Mouse (Mus musculus) embryonic stem cell, embryonic (primary cell): ENCODE data around the gene Prkcb.

ENCODE experiments used
- CTCF ChIA-PET, 4 experiments: fragments of 300-600 bp in 2 of 4; fragments of 350-600 bp in 2 of 4; sonication (Branson Sonifier 250); formaldehyde crosslinking; loops; one replicate each; lab custom pipeline; 2022; ENCODE audit warnings: inconsistent platforms in 2 of 4; lab: Charles Lee
- POLR2A ChIA-PET, 4 experiments: fragments of 300-600 bp in 2 of 4; fragments of 350-600 bp in 2 of 4; sonication (Branson Sonifier 250); formaldehyde crosslinking; loops; one replicate each; lab custom pipeline; 2022; ENCODE audit warnings: antibody characterized with exemption in 4 of 4, inconsistent platforms in 1 of 4; lab: Charles Lee

The Prkcb gene

DNA sequence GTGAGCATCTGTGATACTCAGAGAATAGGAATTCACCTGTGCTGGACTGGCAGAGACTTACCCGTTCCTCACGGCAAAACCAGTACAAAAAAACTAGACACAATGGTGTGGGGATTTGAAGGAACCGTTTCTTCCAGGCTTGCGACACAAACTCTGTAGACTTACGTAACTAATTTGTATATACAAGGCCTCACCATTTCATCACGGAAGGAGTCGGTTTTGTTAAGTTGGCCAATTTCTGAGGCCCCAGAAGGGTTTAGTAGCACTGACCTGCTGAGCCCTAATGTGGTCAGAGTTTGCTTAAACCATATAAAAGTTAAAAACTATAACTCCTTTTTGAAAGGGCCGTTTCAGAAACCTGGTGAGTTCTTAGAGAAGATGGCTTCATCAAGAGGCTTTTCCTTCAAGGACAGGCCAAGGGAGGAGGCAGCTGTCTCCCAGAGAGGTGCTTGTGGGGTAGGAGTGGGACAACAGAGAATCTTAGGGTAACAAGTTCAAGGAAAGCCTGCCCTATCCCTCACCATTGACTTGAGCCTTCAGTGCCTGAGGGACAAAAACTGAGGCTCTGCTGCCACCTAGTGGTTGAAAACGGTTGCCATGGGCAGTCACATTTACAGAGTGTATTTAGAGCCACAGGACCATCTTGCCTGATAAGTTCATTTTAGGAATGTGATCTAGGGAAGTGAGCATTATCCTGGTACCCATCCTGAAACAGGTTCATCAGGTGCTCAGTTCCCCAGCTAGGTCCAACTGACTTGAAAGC, 170.8 kb downstream of the Prkcb start:
- ChIA-PET CTCF (interaction anchor here in 3 of 4 experiments (1.0 to 1.4 kb wide), 3 partner anchors 208 to 260 kb away, joined by 3 to 7 read pairs (median 5); no protein-coding TSS in a partner anchor), POLR2A (no interaction called here)

- CTCF ChIA-PET: interaction anchor here in 3 of 4 experiments (0.7 to 1.4 kb wide), 4 partner anchors 9 to 260 kb away, joined by 3 to 7 read pairs (median 4); no protein-coding TSS in a partner anchor
- POLR2A ChIA-PET: no interaction called here
Observed at GRCm38 (mm10) chr7:122460020-122460419, 171.5 kb downstream of the Prkcb start.

- CTCF ChIA-PET: interaction anchor here (0.5 to 1.7 kb wide), 38 partner anchors 9 to 626 kb away, joined by 3 to 16 read pairs (median 4); no protein-coding TSS in a partner anchor
- POLR2A ChIA-PET: interaction anchor here in 2 of 4 experiments (0.5 to 1.7 kb wide), 5 partner anchors 11 to 443 kb away, joined by 3 to 5 read pairs (median 3); no protein-coding TSS in a partner anchor
Observed at GRCm38 (mm10) chr7:122465823-122466549, 177.4 kb downstream of the Prkcb start.

DNA sequence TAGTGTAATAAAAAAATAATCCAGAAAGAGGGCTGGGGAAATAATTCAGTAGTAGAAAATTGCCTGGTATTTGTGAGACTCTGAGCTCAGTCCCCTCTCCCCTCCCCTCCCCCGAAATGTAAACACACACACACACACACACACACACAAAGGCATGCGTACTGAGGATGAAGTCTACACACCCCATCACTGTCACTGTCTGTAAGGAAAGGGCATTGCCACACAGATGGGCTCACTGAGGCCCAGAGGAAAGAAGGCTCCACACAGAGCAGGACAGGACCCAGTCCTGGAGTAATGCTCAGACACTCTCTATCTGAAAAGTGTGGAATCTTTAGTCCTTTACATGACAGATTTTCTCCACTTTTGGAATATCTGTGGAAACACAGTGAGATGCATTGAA, 178.2 kb downstream of the Prkcb start:
- ChIA-PET CTCF (interaction anchor here in 3 of 4 experiments (0.9 to 1.6 kb wide), 16 partner anchors 9 to 456 kb away, joined by 3 to 14 read pairs (median 4); no protein-coding TSS in a partner anchor), POLR2A (interaction anchor here in 1 of 4 experiments (0.5 to 1.2 kb wide), 3 partner anchors 285 to 443 kb away, joined by 3 to 4 read pairs (median 3); no protein-coding TSS in a partner anchor)

GRCm38 (mm10) chr7:122467831-122468230, 179.3 kb downstream of the Prkcb start:
- CTCF ChIA-PET: interaction anchor here in 3 of 4 experiments (0.9 to 1.2 kb wide), 4 partner anchors 10 to 454 kb away, joined by 3 to 6 read pairs (median 4); no protein-coding TSS in a partner anchor
- POLR2A ChIA-PET: no interaction called here

- POLR2A ChIA-PET: interaction anchor here in 1 of 4 experiments (0.6 kb wide), 1 partner anchor 494 kb away, joined by 3 read pairs; the partner anchor contains the start of gene Rbbp6
- CTCF ChIA-PET: interaction anchor here (0.5 to 2.6 kb wide), 19 partner anchors 9 to 554 kb away, joined by 3 to 20 read pairs (median 4); partner anchors contain the start of gene Cacng3 (in 1 of the 4)
Observed at GRCm38 (mm10) chr7:122470370-122471280, 182.1 kb downstream of the Prkcb start.

DNA sequence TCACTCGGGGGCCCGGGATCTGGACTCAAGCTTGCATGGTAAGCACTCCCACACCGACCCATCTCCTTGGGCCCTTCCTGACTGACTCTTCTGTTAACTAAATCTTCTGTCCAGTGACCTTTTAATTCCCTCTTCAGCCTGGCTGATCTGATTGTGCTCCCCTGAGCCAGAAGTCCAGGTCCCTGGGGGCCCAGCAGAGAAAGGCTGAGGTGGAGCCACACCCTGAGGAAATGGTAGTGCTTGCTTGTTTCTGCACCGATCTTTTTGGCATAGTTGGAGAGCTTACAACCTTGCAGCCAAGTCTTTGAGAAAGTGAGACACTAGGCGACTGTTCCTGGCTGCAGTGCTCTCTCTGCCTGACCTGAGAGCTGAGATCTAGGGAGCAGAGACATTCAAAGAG, 183.7 kb downstream of the Prkcb start:
- ChIA-PET POLR2A (no interaction called here), CTCF (interaction anchor here in 3 of 4 experiments (0.5 to 2.6 kb wide), 3 partner anchors 232 to 923 kb away, joined by 3 to 20 read pairs (median 3); no protein-coding TSS in a partner anchor)

GRCm38 (mm10) chr7:122475038-122475437, 186.5 kb downstream of the Prkcb start:
- POLR2A ChIA-PET: no interaction called here
- CTCF ChIA-PET: interaction anchor here in 2 of 4 experiments (0.7 to 2.2 kb wide), 8 partner anchors 9 to 746 kb away, joined by 3 to 8 read pairs (median 4); no protein-coding TSS in a partner anchor

- ChIA-PET CTCF (interaction anchor here (0.5 to 2.7 kb wide), 11 partner anchors 11 to 531 kb away, joined by 3 to 17 read pairs (median 5); no protein-coding TSS in a partner anchor), POLR2A (interaction anchor here in 2 of 4 experiments (0.7 to 1.5 kb wide), 4 partner anchors 11 to 307 kb away, joined by 3 to 5 read pairs (median 3); no protein-coding TSS in a partner anchor)
Observed at GRCm38 (mm10) chr7:122476697-122477096, 188.1 kb downstream of the Prkcb start.

DNA sequence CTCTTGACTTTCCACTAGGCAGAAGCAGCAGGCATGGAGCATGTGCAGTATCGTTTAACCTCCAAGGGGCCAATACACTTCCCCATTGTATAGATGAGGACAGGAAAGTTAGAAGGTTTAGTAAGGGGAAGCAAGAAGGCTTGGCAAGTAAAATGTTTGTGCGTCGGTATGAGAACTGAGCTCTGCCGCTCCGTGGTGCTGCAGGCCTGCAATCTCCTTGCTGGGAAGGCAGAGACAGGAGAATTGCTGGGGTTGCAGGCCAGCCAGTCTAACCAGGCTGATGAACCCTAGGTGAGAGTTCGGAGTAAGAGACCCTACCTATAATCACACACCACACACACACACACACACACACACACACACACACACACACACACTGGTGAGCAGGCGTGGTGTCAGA, 188.6 kb downstream of the Prkcb start:
- CTCF ChIA-PET: interaction anchor here (0.5 to 2.7 kb wide), 19 partner anchors 9 to 1748 kb away, joined by 3 to 17 read pairs (median 4); no protein-coding TSS in a partner anchor
- POLR2A ChIA-PET: interaction anchor here in 3 of 4 experiments (0.6 to 1.7 kb wide), 7 partner anchors 12 to 331 kb away, joined by 3 to 7 read pairs (median 5); no protein-coding TSS in a partner anchor

DNA sequence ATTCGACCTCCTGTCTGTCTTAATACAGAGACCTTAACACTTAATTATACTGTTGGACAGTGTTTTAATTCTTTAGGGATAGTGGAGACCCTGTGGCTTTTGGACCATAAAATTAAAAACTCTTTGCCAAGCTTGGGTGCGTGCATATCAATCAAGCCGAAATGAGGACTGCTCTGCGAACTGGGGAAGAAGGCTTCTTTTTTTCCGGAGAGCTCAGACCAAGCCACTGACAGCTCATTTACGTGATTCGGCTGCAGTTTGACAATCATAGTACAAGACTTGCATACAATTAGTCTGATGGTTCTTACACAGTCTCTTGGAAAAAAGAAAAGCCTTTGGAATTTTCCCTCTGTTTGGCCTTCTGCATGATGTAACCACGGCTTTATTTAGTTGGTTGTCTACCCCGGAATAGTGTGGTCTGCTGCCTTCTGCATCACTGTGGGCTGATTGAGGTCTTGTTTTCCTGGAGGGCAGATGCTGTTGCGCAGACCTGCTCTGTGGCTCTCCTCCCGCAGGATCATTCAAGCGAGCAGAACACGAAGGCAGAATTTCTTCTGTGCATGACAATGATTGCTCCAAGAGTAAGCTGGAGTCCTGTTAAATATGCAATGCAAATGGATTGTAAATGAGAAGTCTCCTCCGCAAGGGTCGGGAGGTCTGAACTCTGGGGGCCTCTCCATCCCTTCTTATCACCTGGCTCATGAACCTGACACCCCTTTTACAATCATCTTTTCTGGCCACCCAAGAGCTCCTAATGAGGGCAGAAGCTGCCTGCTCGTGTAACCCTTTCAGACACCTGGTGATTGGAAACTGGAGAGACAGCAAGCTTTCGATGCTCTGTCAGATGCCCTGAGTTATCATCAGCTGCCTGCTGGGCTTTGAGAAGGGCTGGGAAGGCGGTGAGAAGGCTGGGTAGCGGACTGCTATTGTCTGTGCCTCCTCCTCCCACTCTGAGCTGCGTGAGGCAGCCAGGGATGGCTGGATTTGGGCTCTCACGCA, 189.3 kb downstream of the Prkcb start:
- CTCF ChIA-PET: interaction anchor here (0.5 to 2.7 kb wide), 31 partner anchors 10 to 1747 kb away, joined by 3 to 17 read pairs (median 5); no protein-coding TSS in a partner anchor

DNA sequence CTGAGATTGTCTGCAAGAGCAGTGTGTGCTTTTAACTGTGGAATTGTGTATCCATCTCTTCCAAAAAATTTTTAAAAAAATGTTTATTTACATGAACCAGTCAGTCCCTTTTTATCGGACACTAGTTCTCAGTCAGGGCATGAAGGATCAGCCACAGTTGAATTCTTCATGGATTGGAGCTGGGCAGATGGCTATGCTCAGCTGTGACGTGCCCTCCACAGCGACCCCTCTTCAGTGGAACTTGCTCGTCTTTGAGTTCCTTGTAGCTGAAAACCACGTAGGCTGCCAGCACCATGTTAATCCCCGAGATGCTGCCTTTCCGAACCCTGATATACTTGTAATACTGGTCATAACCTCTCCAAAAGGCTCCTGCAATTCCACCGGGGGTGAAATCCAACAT, 195.4 kb downstream of the Prkcb start:
- CTCF ChIA-PET: interaction anchor here in 2 of 4 experiments (1.4 to 1.6 kb wide), 2 partner anchors 10 to 11 kb away, joined by 3 to 5 read pairs; no protein-coding TSS in a partner anchor
- POLR2A ChIA-PET: no interaction called here

More for the DNA sequence above, 189.3 kb downstream of the Prkcb start:
- POLR2A ChIA-PET: interaction anchor here (0.5 to 1.7 kb wide), 17 partner anchors 10 to 723 kb away, joined by 3 to 7 read pairs (median 3); no protein-coding TSS in a partner anchor

DNA sequence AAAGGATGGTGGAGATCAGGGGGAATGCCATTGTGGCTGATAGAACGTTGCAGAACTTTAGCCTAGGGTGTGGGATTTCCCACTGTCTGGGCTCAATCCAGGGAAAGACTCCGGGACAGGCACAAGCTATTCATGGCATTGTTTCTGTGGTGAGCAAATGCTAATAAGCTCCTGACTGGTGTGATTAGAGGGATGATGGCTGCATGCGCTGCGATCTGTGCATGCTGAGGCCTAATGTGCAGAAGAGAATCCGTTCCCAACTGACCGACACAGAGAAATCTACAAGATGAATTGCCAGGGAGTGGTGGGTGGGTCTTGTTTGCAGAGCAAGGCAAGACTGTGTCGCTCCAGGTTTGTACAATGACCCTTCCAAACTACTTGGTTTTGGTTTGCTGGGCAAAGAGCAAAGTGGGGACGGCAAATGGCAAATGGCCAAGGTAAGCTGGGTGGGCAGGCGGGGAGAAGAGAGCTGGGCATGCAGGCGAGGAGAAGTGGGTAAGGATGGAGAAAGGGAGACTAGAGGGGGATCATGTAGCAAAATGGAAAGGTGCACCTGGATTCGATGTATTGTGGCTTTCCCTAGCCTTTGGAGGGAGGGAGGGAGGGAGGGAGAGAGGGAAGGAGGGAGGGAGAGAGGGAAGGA, 199.5 kb downstream of the Prkcb start:
- POLR2A ChIA-PET: interaction anchor here in 3 of 4 experiments (0.6 to 0.7 kb wide), 3 partner anchors 10 to 1594 kb away, joined by 3 to 4 read pairs (median 3); no protein-coding TSS in a partner anchor

GRCm38 (mm10) chr7:122492041-122492440, 203.5 kb downstream of the Prkcb start:
- POLR2A ChIA-PET: no interaction called here
- CTCF ChIA-PET: no interaction called here

More for the DNA sequence above, 199.5 kb downstream of the Prkcb start:
- CTCF ChIA-PET: no interaction called here

GRCm38 (mm10) chr7:122492936-122493335, 204.4 kb downstream of the Prkcb start:
- ChIA-PET CTCF (no interaction called here), POLR2A (no interaction called here)
